Mouse (Mus musculus) small intestine, adult 2 months (tissue): ENCODE measurements around the gene Kcnn4. TPM values are rescaled to one million over a fixed set of nuclear protein-coding genes. Genes with fewer than 3 reads are reported as not detected.

ENCODE experiments used
- H3K27ac ChIP-seq: fragments of 200-500 bp; 2 replicates; pipeline ENCODE4 v1.5.1; 2012; ENCODE audit warnings: low read depth, low read length, control low read depth, inconsistent platforms; ENCODE audit not compliant: insufficient read depth
- H3K27me3 ChIP-seq: fragments of 200-500 bp; 2 replicates; pipeline ENCODE4 v1.6.1; 2012; ENCODE audit warnings: mild to moderate bottlenecking, moderate library complexity, low read length, inconsistent platforms; ENCODE audit not compliant: control insufficient read depth, insufficient read depth
- H3K36me3 ChIP-seq: fragments of 200-500 bp; 2 replicates; pipeline ENCODE4 v1.6.1; 2012; ENCODE audit warnings: mild to moderate bottlenecking, low read length, control low read depth, inconsistent platforms; ENCODE audit not compliant: control insufficient read depth, insufficient read depth
- H3K4me1 ChIP-seq: fragments of 200-500 bp; 2 replicates; pipeline ENCODE4 v1.6.1; 2012; ENCODE audit warnings: low read length, inconsistent platforms, mixed read lengths; ENCODE audit not compliant: control insufficient read depth, insufficient read depth, insufficient read length
- H3K4me3 ChIP-seq: fragments of 200-500 bp; 2 replicates; pipeline ENCODE4 v1.5.1; 2012; ENCODE audit warnings: low read depth, mild to moderate bottlenecking, control low read depth, inconsistent platforms, low read length, moderate library complexity
- CTCF ChIP-seq: fragments of 200-500 bp; IDR thresholded peaks from 2 replicates; pipeline ENCODE4 v1.5.1; 2012; ENCODE audit warnings: low read depth, mild to moderate bottlenecking, control low read depth, inconsistent platforms, low read length, moderate library complexity, mixed read lengths; ENCODE audit not compliant: insufficient replicate concordance, insufficient read length; ENCODE audit errors: extremely low read depth
- POLR2A ChIP-seq: fragments of 200-500 bp; IDR thresholded peaks from 2 replicates; pipeline ENCODE4 v1.6.1; 2012; ENCODE audit warnings: low read depth, mild to moderate bottlenecking, control low read depth, inconsistent platforms, low read length, moderate library complexity
- WGBS: fragments of 180-500 bp; shearing (Covaris S2); methylation state at CpG from one replicate; pipeline ENCODE4 v1.1.7; 2018; 5-methylcytosine and 5-hydroxymethylcytosine counted together
- polyA plus RNA-seq: library from polyadenylated mRNA; depleted of rRNA; stranded (reverse); fragments of >200 nt; gene quantifications from 2 replicates; pipeline ENCODE4 v1.2.3, GENCODE M21; 2012

Gene Kcnn4
- polyA plus RNA-seq, 1 experiment = 95.5 TPM

GRCm38 (mm10) chr7:24391687-24392086 lies 21.6 kb downstream of the Kcnn4 start:
- no peak overlapping the region for H3K27ac ChIP-seq
- H3K36me3 ChIP-seq = no peaks in the 10 kb centered on the region
- no peak overlapping the region for H3K4me3 ChIP-seq
- no peaks in the 10 kb centered on the region for H3K27me3 ChIP-seq
- 58% methylated on average over 2 of the region's 2 CpGs for WGBS
- H3K4me1 ChIP-seq = peaks cover 3% of the 10 kb centered on the region
- TF ChIP-seq POLR2A (no peak), CTCF (no peak)

GRCm38 (mm10) chr7:24394054-24394453 lies 24.0 kb downstream of the Kcnn4 start:
- Histone ChIP-seq H3K36me3 (no peaks in the 10 kb centered on the region), H3K27ac (no peak overlapping the region), H3K27me3 (no peaks in the 10 kb centered on the region), H3K4me1 (peaks cover 6% of the 10 kb centered on the region), H3K4me3 (no peak overlapping the region)
- no peak for TF ChIP-seq CTCF
- no peak for TF ChIP-seq POLR2A
- 80% methylated on average over 3 of the region's 3 CpGs for WGBS

GRCm38 (mm10) chr7:24394475-24395161 lies 24.6 kb downstream of the Kcnn4 start:
- 25% methylated on average over 15 of the region's 15 CpGs for WGBS
- no peak overlapping the region for H3K27ac ChIP-seq
- no peak for TF ChIP-seq POLR2A
- TF ChIP-seq CTCF = no peak

GRCm38 (mm10) chr7:24396832-24397231 lies 26.8 kb downstream of the Kcnn4 start:
- no peak overlapping the region for H3K27ac ChIP-seq
- no peak overlapping the region for H3K4me3 ChIP-seq
- H3K4me1 ChIP-seq = peaks cover 9% of the 10 kb centered on the region
- no peaks in the 10 kb centered on the region for H3K36me3 ChIP-seq
- no peaks in the 10 kb centered on the region for H3K27me3 ChIP-seq
- 70% methylated on average over 11 of the region's 11 CpGs for WGBS
- TF ChIP-seq CTCF (no peak), POLR2A (no peak)

More at GRCm38 (mm10) chr7:24394475-24395161, 24.6 kb downstream of the Kcnn4 start:
- H3K27me3 ChIP-seq = no peaks in the 10 kb centered on the region
- no peaks in the 10 kb centered on the region for H3K36me3 ChIP-seq
- no peak overlapping the region for H3K4me3 ChIP-seq
- H3K4me1 ChIP-seq = peaks cover 7% of the 10 kb centered on the region

- 94% methylated on average over 8 of the region's 8 CpGs for WGBS
- H3K27me3 ChIP-seq = no peaks in the 10 kb centered on the region
- TF ChIP-seq CTCF (no peak), POLR2A (no peak)
These were observed 28.4 kb downstream of the Kcnn4 start for GRCm38 (mm10) chr7:24398364-24398913.

GRCm38 (mm10) chr7:24399256-24400081 lies 29.4 kb downstream of the Kcnn4 start, which contains the start of gene Smg9:
Gene Smg9, plus strand, starts transcription at chr7:24399619.
- H3K27ac ChIP-seq = peak within 1 kb of the TSS; percentile 97
- H3K36me3 ChIP-seq = peaks cover 2% of the 10 kb centered on the region; the same call in 1 of the 2 replicates
- H3K4me1 ChIP-seq = peaks cover 8% of the 10 kb centered on the region
- TF ChIP-seq POLR2A (peak; percentile 48; the same call in 1 of the 2 replicates), CTCF (no peak)
- H3K4me3 ChIP-seq = peak within 1 kb of the TSS; percentile 70
- no peaks in the 10 kb centered on the region for H3K27me3 ChIP-seq
- WGBS = 1% methylated on average over 66 of the region's 66 CpGs

More at GRCm38 (mm10) chr7:24398364-24398913, 28.4 kb downstream of the Kcnn4 start:
- H3K27ac ChIP-seq = no peak overlapping the region
- H3K36me3 ChIP-seq = no peaks in the 10 kb centered on the region
- peaks cover 9% of the 10 kb centered on the region for H3K4me1 ChIP-seq
- no peak overlapping the region for H3K4me3 ChIP-seq
